Mouse (Mus musculus): ENCODE results near the gene Map3k12. TPM values are rescaled to one million over a fixed set of nuclear protein-coding genes. Genes with fewer than 3 reads are reported as not detected.

The Map3k12 gene
- 27.1 and 35.2 TPM in 2 replicates for polyA plus RNA-seq (2016; fragmentation: Nextera tagmentation; extraction: Ambion mirVana)

- peaks cover 18% of the 10 kb centered on the region for H3K36me3 ChIP-seq
- under 1% methylated on average over 43 of the region's 43 CpGs for WGBS
- H3K4me1 ChIP-seq (replicated peaks): peaks cover 64% of the 10 kb centered on the region
- H3K27ac ChIP-seq: peak within 1 kb of the TSS; percentile 99
- DNase-seq (ENCODE audit: low spot score): peak; percentile 81
- H3K27me3 ChIP-seq (ENCODE audit: insufficient read depth, poor library complexity, severe bottlenecking): no peaks in the 10 kb centered on the region
- peak within 1 kb of the TSS; percentile 73 for H3K4me3 ChIP-seq
- no peaks in the 10 kb centered on the region for H3K9me3 ChIP-seq
Measured at GRCm38 (mm10) chr15:102516728-102517404, at the start of gene Map3k12. Gene Map3k12 (minus strand): TSS chr15:102517064.

GRCm38 (mm10) chr15:102563681-102564080 lies 46.8 kb upstream of the Map3k12 start:
- Histone ChIP-seq H3K9me3 (no peaks in the 10 kb centered on the region), H3K4me1 (replicated peaks) (no peaks in the 10 kb centered on the region), H3K27ac (no peak overlapping the region), H3K4me3 (no peak overlapping the region), H3K27me3 (ENCODE audit: insufficient read depth, poor library complexity, severe bottlenecking) (no peaks in the 10 kb centered on the region), H3K36me3 (peaks cover 22% of the 10 kb centered on the region)
- DNase-seq (ENCODE audit: low spot score): no peak
- 88% methylated on average over 5 of the region's 5 CpGs for WGBS

- Histone ChIP-seq H3K27me3 (ENCODE audit: insufficient read depth, poor library complexity, severe bottlenecking) (no peaks in the 10 kb centered on the region), H3K4me3 (no peak overlapping the region), H3K36me3 (peaks cover 22% of the 10 kb centered on the region), H3K27ac (no peak overlapping the region), H3K4me1 (replicated peaks) (no peaks in the 10 kb centered on the region), H3K9me3 (no peaks in the 10 kb centered on the region)
- WGBS: 93% methylated on average over 3 of the region's 3 CpGs
- DNase-seq (ENCODE audit: low spot score): no peak
Measured at GRCm38 (mm10) chr15:102563061-102563460, 46.2 kb upstream of the Map3k12 start.

GRCm38 (mm10) chr15:102562491-102562890 lies 45.6 kb upstream of the Map3k12 start:
- no peak overlapping the region for H3K4me3 ChIP-seq
- H3K27ac ChIP-seq: no peak overlapping the region
- no peaks in the 10 kb centered on the region for H3K27me3 ChIP-seq (ENCODE audit: insufficient read depth, poor library complexity, severe bottlenecking)
- H3K36me3 ChIP-seq: peaks cover 22% of the 10 kb centered on the region
- no peaks in the 10 kb centered on the region for H3K4me1 ChIP-seq (replicated peaks)
- WGBS: 98% methylated on average over 1 of the region's 1 CpGs
- no peak for DNase-seq (ENCODE audit: low spot score)
- no peaks in the 10 kb centered on the region for H3K9me3 ChIP-seq

GRCm38 (mm10) chr15:102557580-102557979 lies 40.7 kb upstream of the Map3k12 start:
- Histone ChIP-seq H3K36me3 (peaks cover 53% of the 10 kb centered on the region), H3K27ac (no peak overlapping the region), H3K9me3 (no peaks in the 10 kb centered on the region), H3K4me1 (replicated peaks) (no peaks in the 10 kb centered on the region), H3K27me3 (ENCODE audit: insufficient read depth, poor library complexity, severe bottlenecking) (no peaks in the 10 kb centered on the region), H3K4me3 (no peak overlapping the region)
- DNase-seq (ENCODE audit: low spot score): no peak

GRCm38 (mm10) chr15:102555581-102555980 lies 38.7 kb upstream of the Map3k12 start:
- no peak overlapping the region for H3K27ac ChIP-seq
- H3K27me3 ChIP-seq (ENCODE audit: insufficient read depth, poor library complexity, severe bottlenecking): no peaks in the 10 kb centered on the region
- H3K4me1 ChIP-seq (replicated peaks): no peaks in the 10 kb centered on the region
- no peaks in the 10 kb centered on the region for H3K9me3 ChIP-seq
- H3K36me3 ChIP-seq: peaks cover 63% of the 10 kb centered on the region
- no peak for DNase-seq (ENCODE audit: low spot score)
- WGBS: 94% methylated on average over 1 of the region's 1 CpGs
- H3K4me3 ChIP-seq: no peak overlapping the region

- whole genome bisulfite sequencing: 93% methylated on average over 5 of the region's 5 CpGs
- peaks cover 72% of the 10 kb centered on the region for H3K36me3 ChIP-seq
Measured at GRCm38 (mm10) chr15:102552599-102552998, 35.7 kb upstream of the Map3k12 start.

GRCm38 (mm10) chr15:102547478-102547877 lies 30.6 kb upstream of the Map3k12 start:
- WGBS: 96% methylated on average over 3 of the region's 3 CpGs
- H3K4me3 ChIP-seq: no peak overlapping the region
- H3K4me1 ChIP-seq (replicated peaks): no peaks in the 10 kb centered on the region
- H3K9me3 ChIP-seq: no peaks in the 10 kb centered on the region
- peaks cover 78% of the 10 kb centered on the region for H3K36me3 ChIP-seq
- H3K27me3 ChIP-seq (ENCODE audit: insufficient read depth, poor library complexity, severe bottlenecking): no peaks in the 10 kb centered on the region
- DNase-seq (ENCODE audit: low spot score): no peak
- H3K27ac ChIP-seq: no peak overlapping the region

More at GRCm38 (mm10) chr15:102552599-102552998, 35.7 kb upstream of the Map3k12 start:
- no peak for DNase-seq (ENCODE audit: low spot score)
- Histone ChIP-seq H3K9me3 (no peaks in the 10 kb centered on the region), H3K27ac (no peak overlapping the region), H3K4me1 (replicated peaks) (no peaks in the 10 kb centered on the region), H3K4me3 (no peak overlapping the region), H3K27me3 (ENCODE audit: insufficient read depth, poor library complexity, severe bottlenecking) (no peaks in the 10 kb centered on the region)

- H3K4me3 ChIP-seq: no peak overlapping the region
- no peak for DNase-seq (ENCODE audit: low spot score)
- H3K4me1 ChIP-seq (replicated peaks): no peaks in the 10 kb centered on the region
- no peaks in the 10 kb centered on the region for H3K9me3 ChIP-seq
- no peak overlapping the region for H3K27ac ChIP-seq
- 92% methylated on average over 3 of the region's 3 CpGs for whole genome bisulfite sequencing
- H3K27me3 ChIP-seq (ENCODE audit: insufficient read depth, poor library complexity, severe bottlenecking): no peaks in the 10 kb centered on the region
- H3K36me3 ChIP-seq: peaks cover 78% of the 10 kb centered on the region
Measured at GRCm38 (mm10) chr15:102546677-102547427, 30.0 kb upstream of the Map3k12 start.

GRCm38 (mm10) chr15:102546246-102546645 lies 29.4 kb upstream of the Map3k12 start:
- Histone ChIP-seq H3K4me3 (no peak overlapping the region), H3K36me3 (peaks cover 77% of the 10 kb centered on the region), H3K4me1 (replicated peaks) (no peaks in the 10 kb centered on the region), H3K27me3 (ENCODE audit: insufficient read depth, poor library complexity, severe bottlenecking) (no peaks in the 10 kb centered on the region), H3K27ac (no peak overlapping the region), H3K9me3 (no peaks in the 10 kb centered on the region)
- DNase-seq (ENCODE audit: low spot score): no peak
- WGBS: 90% methylated on average over 3 of the region's 3 CpGs

- DNase-seq (ENCODE audit: low spot score): no peak
- Histone ChIP-seq H3K27ac (no peak overlapping the region), H3K4me3 (no peak overlapping the region), H3K9me3 (no peaks in the 10 kb centered on the region), H3K4me1 (replicated peaks) (no peaks in the 10 kb centered on the region), H3K36me3 (peaks cover 85% of the 10 kb centered on the region), H3K27me3 (ENCODE audit: insufficient read depth, poor library complexity, severe bottlenecking) (no peaks in the 10 kb centered on the region)
- 92% methylated on average over 4 of the region's 4 CpGs for WGBS
Measured at GRCm38 (mm10) chr15:102544801-102545200, 27.9 kb upstream of the Map3k12 start.

GRCm38 (mm10) chr15:102533926-102534325 lies 17.1 kb upstream of the Map3k12 start:
- H3K4me3 ChIP-seq: no peak overlapping the region
- H3K9me3 ChIP-seq: no peaks in the 10 kb centered on the region
- no peak overlapping the region for H3K27ac ChIP-seq
- DNase-seq (ENCODE audit: low spot score): no peak
- H3K27me3 ChIP-seq (ENCODE audit: insufficient read depth, poor library complexity, severe bottlenecking): no peaks in the 10 kb centered on the region
- H3K4me1 ChIP-seq (replicated peaks): no peaks in the 10 kb centered on the region
- peaks cover 83% of the 10 kb centered on the region for H3K36me3 ChIP-seq
- WGBS: 95% methylated on average over 7 of the region's 7 CpGs

- Histone ChIP-seq H3K4me1 (replicated peaks) (no peaks in the 10 kb centered on the region), H3K27ac (no peak overlapping the region), H3K36me3 (peaks cover 90% of the 10 kb centered on the region), H3K9me3 (no peaks in the 10 kb centered on the region), H3K4me3 (no peak overlapping the region), H3K27me3 (ENCODE audit: insufficient read depth, poor library complexity, severe bottlenecking) (no peaks in the 10 kb centered on the region)
- DNase-seq (ENCODE audit: low spot score): no peak
- 92% methylated on average over 3 of the region's 3 CpGs for WGBS
Measured at GRCm38 (mm10) chr15:102532106-102532900, 15.4 kb upstream of the Map3k12 start.
